Mouse (Mus musculus) bone marrow, adult 2 months (tissue): ENCODE results near the gene Rapgef6. TPM values are rescaled to one million over a fixed set of nuclear protein-coding genes. Genes with fewer than 3 reads are reported as not detected.

ENCODE experiments used
- H3K27ac ChIP-seq: fragments of 200-500 bp; 2 replicates; pipeline ENCODE4 v1.5.1; 2012; ENCODE audit warnings: low read depth, mild to moderate bottlenecking, control low read depth, inconsistent platforms, low read length; ENCODE audit not compliant: control insufficient read depth, poor library complexity, insufficient read depth
- H3K4me1 ChIP-seq: fragments of 200-500 bp; 2 replicates; pipeline ENCODE4 v1.6.1; 2011; ENCODE audit warnings: low read length; ENCODE audit not compliant: control insufficient read depth, insufficient read depth
- H3K4me3 ChIP-seq: fragments of 200-500 bp; replicated peaks from 2 replicates; pipeline ENCODE3; 2011; ENCODE audit warnings: mild to moderate bottlenecking, low read depth, low read length, control low read depth; ENCODE audit not compliant: control insufficient read depth
- CTCF ChIP-seq: fragments of 200-500 bp; IDR thresholded peaks from 2 replicates; pipeline ENCODE4 v1.5.1; 2011; ENCODE audit warnings: low read length, control low read depth; ENCODE audit not compliant: control insufficient read depth, insufficient read depth
- POLR2A ChIP-seq: fragments of 200-500 bp; IDR thresholded peaks from 2 replicates; pipeline ENCODE4 v1.6.1; 2011; ENCODE audit warnings: low read depth, mild to moderate bottlenecking, control low read depth, low read length, borderline replicate concordance; ENCODE audit not compliant: control insufficient read depth
- WGBS: fragments of 180-500 bp; shearing (Covaris S2); methylation state at CpG from one replicate; pipeline ENCODE4 v1.1.7; 2018; 5-methylcytosine and 5-hydroxymethylcytosine counted together
- polyA plus RNA-seq: library from polyadenylated mRNA; stranded (reverse); fragments of >200 nt; gene quantifications from 2 replicates; pipeline ENCODE4 v1.2.4, GENCODE M21; 2011; ENCODE audit warnings: low replicate concordance; ENCODE audit not compliant: missing spikeins, insufficient read depth, insufficient read length

Rapgef6 gene
- polyA plus RNA-seq, 1 experiment, result 18.6 TPM

DNA sequence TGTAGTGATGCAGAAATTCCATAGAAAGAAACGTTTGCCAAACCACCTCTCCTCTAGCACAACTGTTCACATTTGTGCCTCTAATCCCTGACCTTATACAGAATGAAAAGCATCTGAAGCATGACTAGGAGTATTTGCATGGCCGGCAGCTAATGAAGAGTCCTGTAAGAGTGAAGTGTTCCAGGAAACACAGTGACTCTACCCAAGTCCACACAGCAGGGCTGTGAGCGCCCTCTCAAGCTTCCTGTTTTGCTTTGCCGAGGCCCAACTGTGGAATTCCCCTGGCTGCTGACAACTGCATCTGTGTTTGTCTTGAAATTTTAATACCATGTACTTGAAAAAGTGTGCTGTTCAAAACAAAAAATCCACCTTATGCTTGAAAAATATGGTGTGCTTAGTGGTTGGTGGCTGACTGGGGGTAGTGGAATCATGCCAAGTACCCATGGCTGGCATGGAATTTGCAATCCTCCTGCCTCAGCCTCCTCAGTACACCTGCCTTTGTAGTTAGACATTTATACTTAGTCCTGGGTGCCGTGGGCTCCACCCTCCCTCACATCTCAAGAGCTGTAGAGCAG is 204.8 kb downstream of the Rapgef6 start:
- H3K4me1 ChIP-seq, result peaks cover 6% of the 10 kb centered on the region; the same call in 1 of the 2 replicates
- peak overlapping the region; percentile 55; the same call in 1 of the 2 replicates for H3K27ac ChIP-seq
- TF ChIP-seq POLR2A (no peak), CTCF (no peak)
- no peak overlapping the region for H3K4me3 ChIP-seq
- WGBS, result 19% methylated on average over 5 of the region's 5 CpGs

DNA sequence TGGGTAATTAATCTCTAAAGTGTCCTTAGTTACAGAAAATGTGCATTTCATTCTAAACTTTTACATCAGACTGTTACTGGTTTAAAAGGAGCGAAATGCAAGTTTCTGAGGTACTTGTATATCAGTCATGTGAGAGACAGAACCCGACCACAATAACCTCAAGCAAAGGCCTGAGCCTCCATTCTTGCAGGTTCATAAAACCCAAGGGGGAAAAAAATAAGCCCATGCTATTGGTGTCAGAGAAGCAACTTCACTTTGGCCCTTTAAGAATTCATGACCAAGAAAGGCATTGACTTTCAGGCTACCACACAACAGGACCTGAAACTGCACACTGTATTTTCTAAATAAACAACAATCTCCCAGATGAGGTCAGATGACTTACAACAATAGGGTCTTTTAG is 205.7 kb downstream of the Rapgef6 start:
- H3K4me3 ChIP-seq, result no peak overlapping the region
- H3K4me1 ChIP-seq, result peaks cover 6% of the 10 kb centered on the region; the same call in 1 of the 2 replicates
- whole genome bisulfite sequencing, result 37% methylated on average over 2 of the region's 2 CpGs
- no peak overlapping the region for H3K27ac ChIP-seq
- no peak for TF ChIP-seq POLR2A
- no peak for TF ChIP-seq CTCF

- Histone ChIP-seq H3K4me3 (no peak overlapping the region), H3K27ac (no peak overlapping the region), H3K4me1 (peaks cover 11% of the 10 kb centered on the region)
- WGBS, result 55% methylated on average over 3 of the region's 3 CpGs
- no peak for TF ChIP-seq CTCF
Observed at GRCm38 (mm10) chr11:54729311-54729710, 206.7 kb downstream of the Rapgef6 start.

GRCm38 (mm10) chr11:54730931-54731330 is 208.3 kb downstream of the Rapgef6 start:
- WGBS, result 76% methylated on average over 5 of the region's 5 CpGs
- no peak overlapping the region for H3K4me3 ChIP-seq
- no peak overlapping the region for H3K27ac ChIP-seq
- no peak for TF ChIP-seq CTCF
- TF ChIP-seq POLR2A, result no peak
- H3K4me1 ChIP-seq, result peaks cover 9% of the 10 kb centered on the region

DNA sequence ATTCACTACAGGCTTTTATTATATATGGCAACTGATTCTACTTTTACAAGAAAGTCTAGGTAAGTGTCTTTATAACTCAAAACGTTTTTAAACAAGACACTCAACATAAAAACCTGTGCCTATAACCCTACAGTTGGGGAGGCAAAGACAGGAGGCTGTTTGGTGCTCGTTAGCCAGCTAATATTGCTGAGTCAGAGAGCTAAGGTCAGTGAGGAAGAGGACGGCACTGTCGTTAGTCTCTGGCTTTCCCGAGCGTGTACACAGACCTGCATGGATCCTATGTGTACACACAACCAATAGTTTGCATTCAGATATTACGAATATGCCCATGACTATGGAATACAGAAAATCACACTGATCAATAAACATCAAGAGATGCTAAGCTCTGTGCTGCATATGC is 208.7 kb downstream of the Rapgef6 start:
- Histone ChIP-seq H3K4me3 (no peak overlapping the region), H3K27ac (no peak overlapping the region), H3K4me1 (peaks cover 9% of the 10 kb centered on the region)
- WGBS, result 63% methylated on average over 7 of the region's 7 CpGs
- no peak for TF ChIP-seq CTCF
- no peak for TF ChIP-seq POLR2A

DNA sequence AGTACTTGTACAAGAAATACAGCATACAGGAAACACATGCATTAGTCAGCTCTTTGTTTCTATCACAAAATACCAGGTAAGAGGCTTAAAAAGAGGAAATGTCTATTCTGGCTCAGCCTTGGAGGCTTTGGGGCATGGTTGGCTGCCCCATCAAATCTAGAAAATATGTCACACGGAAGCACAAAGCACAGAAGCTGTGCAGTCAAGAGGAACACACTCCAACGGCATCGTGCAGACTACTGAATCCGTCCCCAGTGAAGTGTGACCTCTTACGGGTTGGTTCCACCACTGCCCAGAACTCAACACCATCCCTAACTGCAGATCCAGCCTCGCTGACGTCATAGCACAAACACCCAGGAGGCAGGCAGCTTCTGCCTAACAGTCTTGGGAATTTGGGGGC is 210.9 kb downstream of the Rapgef6 start:
- 47% methylated on average over 7 of the region's 7 CpGs for WGBS
- no peak for TF ChIP-seq POLR2A
- no peak for TF ChIP-seq CTCF
- H3K27ac ChIP-seq, result no peak overlapping the region

DNA sequence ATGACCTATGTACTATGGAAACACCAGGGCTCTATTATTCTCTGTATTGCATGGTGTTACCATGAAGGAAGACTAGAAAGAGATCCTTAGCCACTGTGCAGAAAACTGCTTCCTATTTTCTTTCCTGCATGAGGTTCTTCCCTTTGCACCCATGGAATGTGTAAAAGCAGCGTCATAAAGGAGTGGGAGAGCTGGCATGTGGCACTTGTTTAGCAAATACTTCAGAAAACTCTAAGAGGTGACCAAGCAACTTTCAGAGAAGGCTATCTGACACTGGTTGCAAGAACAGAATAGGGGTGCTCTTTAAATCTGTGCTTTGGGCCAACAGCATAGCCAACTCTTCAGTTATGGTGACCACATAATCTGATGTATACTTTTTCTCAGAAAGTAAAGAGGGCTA is 212.5 kb downstream of the Rapgef6 start:
- 88% methylated on average over 1 of the region's 1 CpGs for WGBS
- no peak for TF ChIP-seq POLR2A
- no peak for TF ChIP-seq CTCF
- no peak overlapping the region for H3K4me3 ChIP-seq
- no peak overlapping the region for H3K27ac ChIP-seq
- peaks cover 5% of the 10 kb centered on the region for H3K4me1 ChIP-seq

More for the DNA sequence above, 210.9 kb downstream of the Rapgef6 start:
- Histone ChIP-seq H3K4me1 (peaks cover 7% of the 10 kb centered on the region), H3K4me3 (no peak overlapping the region)

GRCm38 (mm10) chr11:54736903-54737302 is 214.3 kb downstream of the Rapgef6 start:
- TF ChIP-seq POLR2A (no peak), CTCF (no peak)
- 60% methylated on average over 5 of the region's 5 CpGs for WGBS
- H3K27ac ChIP-seq, result no peak overlapping the region
- H3K4me3 ChIP-seq, result no peak overlapping the region
- H3K4me1 ChIP-seq, result peaks cover 5% of the 10 kb centered on the region

DNA sequence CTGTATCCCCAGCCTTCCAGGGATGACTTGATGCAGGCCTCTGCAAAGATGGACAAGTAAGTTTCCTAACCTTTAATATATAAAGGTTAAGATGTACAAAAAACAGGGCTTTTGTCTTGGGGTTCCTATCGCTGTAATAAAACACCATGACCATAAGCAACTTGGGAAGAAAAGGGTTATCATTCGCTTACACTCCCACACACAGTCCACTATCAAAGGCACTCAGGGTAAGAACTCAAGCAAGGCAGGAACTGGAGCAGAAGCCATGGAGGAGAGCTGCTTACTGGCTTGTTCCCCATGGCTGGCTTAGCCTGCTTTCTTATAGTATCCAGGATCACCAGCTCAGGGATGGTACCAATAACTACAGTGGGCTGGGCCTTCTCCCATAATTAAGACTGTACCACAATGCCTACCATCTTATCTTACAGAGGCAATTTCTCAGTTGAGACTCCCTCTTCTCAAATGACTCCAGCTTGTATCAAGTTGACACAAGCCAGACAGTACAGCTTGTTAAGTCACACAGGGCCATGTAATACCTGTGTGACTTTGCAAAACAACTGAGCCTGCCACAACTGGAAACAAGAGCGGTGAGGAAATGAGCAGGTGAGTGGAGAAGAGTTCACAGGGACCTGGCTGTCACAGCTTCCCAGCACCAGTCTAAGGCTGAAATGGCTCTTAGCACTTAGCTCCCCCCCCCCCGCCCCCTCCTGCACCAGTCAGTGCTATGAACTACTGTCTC is 216.5 kb downstream of the Rapgef6 start:
- TF ChIP-seq CTCF, result no peak
- TF ChIP-seq POLR2A, result no peak
- WGBS, result 85% methylated on average over 4 of the region's 4 CpGs
- no peak overlapping the region for H3K4me3 ChIP-seq

More for the DNA sequence above, 216.5 kb downstream of the Rapgef6 start:
- H3K4me1 ChIP-seq, result peaks cover under 1% of the 10 kb centered on the region
- H3K27ac ChIP-seq, result no peak overlapping the region
